Mouse (Mus musculus) ES-Bruce4 (cell line): ENCODE results near the gene Atp8b5. TPM values are rescaled to one million over a fixed set of nuclear protein-coding genes. Genes with fewer than 3 reads are reported as not detected.

Source experiments
- H3K27ac ChIP-seq: 2 replicates; pipeline ENCODE4 v1.5.1; 2012; ENCODE audit warnings: low read length, inconsistent platforms; ENCODE audit not compliant: insufficient read depth
- H3K27me3 ChIP-seq: 2 replicates; pipeline ENCODE4 v1.6.1; 2012; ENCODE audit warnings: mild to moderate bottlenecking, low read length, inconsistent platforms; ENCODE audit not compliant: control insufficient read depth, poor library complexity, insufficient read depth, severe bottlenecking
- H3K36me3 ChIP-seq: 2 replicates; pipeline ENCODE4 v1.6.1; 2012; ENCODE audit warnings: inconsistent platforms, mild to moderate bottlenecking, low read length, moderate library complexity; ENCODE audit not compliant: control insufficient read depth, poor library complexity, insufficient read depth, severe bottlenecking
- H3K4me1 ChIP-seq: one replicate; pipeline ENCODE4 v1.8.1; 2011; ENCODE audit warnings: low read length; ENCODE audit not compliant: control insufficient read depth, insufficient read depth
- H3K4me3 ChIP-seq: 2 replicates; pipeline ENCODE4 v1.5.1; 2011; ENCODE audit warnings: low read depth, mild to moderate bottlenecking, low read length
- H3K9ac ChIP-seq: 2 replicates; pipeline ENCODE4 v1.6.1; 2012; ENCODE audit warnings: low read depth, mild to moderate bottlenecking, inconsistent platforms; ENCODE audit not compliant: poor library complexity, severe bottlenecking
- H3K9me3 ChIP-seq: replicated peaks from 2 replicates; pipeline ENCODE4 v1.6.1; 2012; ENCODE audit warnings: mild to moderate bottlenecking, low read length, inconsistent platforms; ENCODE audit not compliant: control insufficient read depth, poor library complexity, insufficient read depth, severe bottlenecking
- CTCF ChIP-seq: IDR thresholded peaks from one replicate; pipeline ENCODE4 v1.8.1; 2011; ENCODE audit warnings: low read depth, low read length
- EP300 ChIP-seq: IDR thresholded peaks from 2 replicates; pipeline ENCODE4 v1.6.1; 2011; ENCODE audit warnings: low read depth, low read length; ENCODE audit not compliant: insufficient read depth
- POLR2A ChIP-seq: IDR thresholded peaks from one replicate; pipeline ENCODE4 v1.8.1; 2011; ENCODE audit warnings: low read length; ENCODE audit not compliant: insufficient read depth
- polyA plus RNA-seq: library from polyadenylated mRNA; stranded (reverse); fragments of >200 nt; gene quantifications from 2 replicates; pipeline ENCODE4 v1.2.4, GENCODE M21; 2011; ENCODE audit warnings: low read depth; ENCODE audit not compliant: missing spikeins, insufficient read depth, insufficient read length

The Atp8b5 gene
- polyA plus RNA-seq, 1 experiment, result 0.21 TPM

GRCm38 (mm10) chr4:43419801-43420281 is 152.9 kb downstream of the Atp8b5 start:
- no peaks in the 10 kb centered on the region for H3K9me3 ChIP-seq
- TF ChIP-seq EP300 (no peak), POLR2A (no peak), CTCF (no peak)
- H3K27ac ChIP-seq, result no peak overlapping the region
- no peak overlapping the region for H3K4me3 ChIP-seq
- no peaks in the 10 kb centered on the region for H3K4me1 ChIP-seq
- no peak overlapping the region for H3K9ac ChIP-seq
- no peaks in the 10 kb centered on the region for H3K27me3 ChIP-seq
- H3K36me3 ChIP-seq, result 0 out of 2 replicates have a peak, but pooled peaks cover 3% of the 10 kb centered on the region

- Histone ChIP-seq H3K4me1 (no peaks in the 10 kb centered on the region), H3K9me3 (no peaks in the 10 kb centered on the region), H3K36me3 (0 out of 2 replicates have a peak, but pooled peaks cover 3% of the 10 kb centered on the region), H3K9ac (no peak overlapping the region), H3K27me3 (no peaks in the 10 kb centered on the region), H3K27ac (no peak overlapping the region), H3K4me3 (no peak overlapping the region)
- TF ChIP-seq CTCF (peak; percentile 81), EP300 (no peak), POLR2A (no peak)
Observed at GRCm38 (mm10) chr4:43420305-43420704, 153.3 kb downstream of the Atp8b5 start.

DNA sequence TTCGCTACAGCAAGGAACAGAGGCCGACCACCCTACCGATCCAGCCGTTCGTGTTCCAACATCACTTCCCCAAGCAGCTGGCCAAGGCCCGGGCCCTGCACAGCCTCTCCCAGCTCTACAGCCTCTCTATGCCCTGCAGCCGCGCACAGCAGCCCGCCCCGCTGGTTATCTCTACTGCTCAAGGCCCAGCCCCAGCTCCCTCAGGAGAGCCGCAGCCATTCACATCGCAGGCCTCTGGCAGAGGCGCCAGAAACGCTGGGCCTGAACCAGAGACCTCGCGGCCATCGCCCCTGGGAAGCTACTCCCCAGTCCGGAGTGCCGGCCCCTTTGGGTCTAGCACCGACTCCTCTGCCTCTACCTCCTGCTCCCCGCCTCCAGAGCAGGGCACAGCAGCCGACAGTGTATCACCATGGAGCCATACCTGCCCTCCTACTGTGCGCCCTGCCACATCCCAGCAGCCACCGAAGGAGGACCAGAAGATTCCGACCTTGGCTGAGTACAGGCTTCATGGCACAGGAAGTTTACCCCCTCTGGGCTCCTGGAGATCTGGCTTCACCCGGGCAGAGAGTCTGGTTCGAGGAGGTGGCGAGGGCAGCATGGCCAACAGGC is 154.8 kb downstream of the Atp8b5 start:
- 0 out of 2 replicates have a peak, but pooled peaks cover 3% of the 10 kb centered on the region for H3K36me3 ChIP-seq
- TF ChIP-seq EP300 (no peak), CTCF (no peak), POLR2A (no peak)
- no peaks in the 10 kb centered on the region for H3K27me3 ChIP-seq
- H3K27ac ChIP-seq, result no peak overlapping the region
- H3K9me3 ChIP-seq, result no peaks in the 10 kb centered on the region
- H3K4me3 ChIP-seq, result peak overlapping the region; percentile 10
- peak overlapping the region; percentile 12; the same call in 1 of the 2 replicates for H3K9ac ChIP-seq
- H3K4me1 ChIP-seq, result no peaks in the 10 kb centered on the region

Other genes with a start within 250 kb of the Atp8b5 start
- gene Pigo, start 241.3 kb upstream of the Atp8b5 start, polyA plus RNA-seq, result 22.3 and 25.5 TPM in 2 replicates
- 177 and 187 TPM in 2 replicates for gene Stoml2, start 235.4 kb upstream of the Atp8b5 start, polyA plus RNA-seq
- gene Fam214b, start 220.9 kb upstream of the Atp8b5 start, polyA plus RNA-seq, result 11.0 and 13.2 TPM in 2 replicates
- 19.9 and 23.1 TPM in 2 replicates for gene Unc13b, start 208.2 kb upstream of the Atp8b5 start, polyA plus RNA-seq
- gene Rusc2, start 114.8 kb downstream of the Atp8b5 start, polyA plus RNA-seq, result 24.9 and 27.0 TPM in 2 replicates
- gene Fam166b, start 162.0 kb downstream of the Atp8b5 start, polyA plus RNA-seq, result 2.1 and 2.4 TPM in 2 replicates
- 12.6 and 14.9 TPM in 2 replicates for gene Tesk1, start 174.8 kb downstream of the Atp8b5 start, polyA plus RNA-seq
- not detected in 2 replicates for gene Cd72, start 187.5 kb downstream of the Atp8b5 start, polyA plus RNA-seq
- not detected in 2 replicates for gene Sit1, start 216.6 kb downstream of the Atp8b5 start, polyA plus RNA-seq
- gene Ccdc107, start 225.7 kb downstream of the Atp8b5 start, polyA plus RNA-seq, result 16.5 and 17.8 TPM in 2 replicates
- 33.1 and 40.8 TPM in 2 replicates for gene Arhgef39, start 232.5 kb downstream of the Atp8b5 start, polyA plus RNA-seq
- 0.61 and 0.75 TPM in 2 replicates for gene Car9, start 239.8 kb downstream of the Atp8b5 start, polyA plus RNA-seq